Mouse (Mus musculus) myocyte (in vitro differentiated cells): Measurements from ENCODE around the gene Ccdc182.

Experiments
- CEBPB ChIP-seq: IDR thresholded peaks from 2 replicates; pipeline ENCODE4 v1.6.1; 2011; ENCODE audit warnings: mild to moderate bottlenecking, moderate library complexity; ENCODE audit not compliant: poor library complexity, insufficient read depth, severe bottlenecking
- POLR2A ChIP-seq: IDR thresholded peaks from one replicate; pipeline ENCODE4 v1.6.1; 2011; ENCODE audit warnings: low read depth, mild to moderate bottlenecking, control low read depth, moderate library complexity; ENCODE audit not compliant: insufficient read length

GRCm38 (mm10) chr11:88258212-88258611, 35.6 kb upstream of the Ccdc182 start:
- no peak for TF ChIP-seq POLR2A
- no peak for TF ChIP-seq CEBPB
